Mouse (Mus musculus): ENCODE results near the gene Meiob. TPM values are rescaled to one million over a fixed set of nuclear protein-coding genes. Genes with fewer than 3 reads are reported as not detected.
A peak's percentile ranks its signal among the peaks of the same experiment; 100 is the strongest.

Gene Meiob
- polyA plus RNA-seq, 1 experiment from 2014 or later: 0.06 TPM

- Histone ChIP-seq H3K4me3 (peak overlapping the region; percentile 72), H3K4me1 (peaks cover 32% of the 10 kb centered on the region), H3K9me3 (replicated peaks) (no peaks in the 10 kb centered on the region), H3K27ac (replicated peaks) (peak overlapping the region; percentile 66), H3K36me3 (peaks cover 49% of the 10 kb centered on the region), H3K27me3 (ENCODE audit: low read depth, poor library complexity, severe bottlenecking) (no peaks in the 10 kb centered on the region)
- 26% methylated on average over 22 of the region's 22 CpGs for WGBS
- no peak for DNase-seq (ENCODE audit: low spot score)
Measured at GRCm38 (mm10) chr17:24885356-24886133, 81.5 kb downstream of the Meiob start.

- Histone ChIP-seq H3K4me3 (peak within 1 kb of the TSS; percentile 72), H3K27me3 (ENCODE audit: low read depth, poor library complexity, severe bottlenecking) (no peaks in the 10 kb centered on the region), H3K4me1 (peaks cover 32% of the 10 kb centered on the region), H3K9me3 (replicated peaks) (no peaks in the 10 kb centered on the region), H3K36me3 (peaks cover 56% of the 10 kb centered on the region), H3K27ac (replicated peaks) (peak within 1 kb of the TSS; percentile 81)
- under 1% methylated on average over 69 of the region's 69 CpGs for WGBS
- DNase-seq (ENCODE audit: low spot score): peak; percentile 96
Measured at GRCm38 (mm10) chr17:24886134-24886931, 82.2 kb downstream of the Meiob start, which contains the start of the genes Nubp2 and Spsb3. TSS of gene Nubp2 (minus strand) at chr17:24886349. TSS of gene Spsb3 (plus strand) at chr17:24886643.

DNA sequence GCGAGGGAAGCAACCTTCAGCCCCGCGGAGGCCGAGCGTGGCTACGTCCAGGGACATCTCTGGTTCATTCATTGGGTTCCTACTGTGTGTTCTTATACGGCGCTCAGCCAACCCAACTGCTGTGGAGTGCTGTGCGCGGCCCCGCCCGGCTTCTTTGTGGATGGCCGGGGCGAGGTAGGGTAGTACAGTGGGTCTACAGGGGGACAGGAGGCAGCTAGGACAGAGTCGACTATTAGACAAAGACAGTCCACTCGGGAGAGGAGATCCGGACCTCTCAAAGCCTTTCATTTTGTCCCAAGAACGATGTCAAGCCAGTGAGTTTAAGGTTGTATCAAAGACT, 82.8 kb downstream of the Meiob start:
- H3K27me3 ChIP-seq (ENCODE audit: low read depth, poor library complexity, severe bottlenecking): no peaks in the 10 kb centered on the region
- no peak for DNase-seq (ENCODE audit: low spot score)
- peak overlapping the region; percentile 72 for H3K4me3 ChIP-seq
- peak overlapping the region; percentile 81 for H3K27ac ChIP-seq (replicated peaks)
- no peaks in the 10 kb centered on the region for H3K9me3 ChIP-seq (replicated peaks)
- WGBS: 2% methylated on average over 18 of the region's 18 CpGs
- H3K4me1 ChIP-seq: peaks cover 32% of the 10 kb centered on the region
- H3K36me3 ChIP-seq: peaks cover 62% of the 10 kb centered on the region

DNA sequence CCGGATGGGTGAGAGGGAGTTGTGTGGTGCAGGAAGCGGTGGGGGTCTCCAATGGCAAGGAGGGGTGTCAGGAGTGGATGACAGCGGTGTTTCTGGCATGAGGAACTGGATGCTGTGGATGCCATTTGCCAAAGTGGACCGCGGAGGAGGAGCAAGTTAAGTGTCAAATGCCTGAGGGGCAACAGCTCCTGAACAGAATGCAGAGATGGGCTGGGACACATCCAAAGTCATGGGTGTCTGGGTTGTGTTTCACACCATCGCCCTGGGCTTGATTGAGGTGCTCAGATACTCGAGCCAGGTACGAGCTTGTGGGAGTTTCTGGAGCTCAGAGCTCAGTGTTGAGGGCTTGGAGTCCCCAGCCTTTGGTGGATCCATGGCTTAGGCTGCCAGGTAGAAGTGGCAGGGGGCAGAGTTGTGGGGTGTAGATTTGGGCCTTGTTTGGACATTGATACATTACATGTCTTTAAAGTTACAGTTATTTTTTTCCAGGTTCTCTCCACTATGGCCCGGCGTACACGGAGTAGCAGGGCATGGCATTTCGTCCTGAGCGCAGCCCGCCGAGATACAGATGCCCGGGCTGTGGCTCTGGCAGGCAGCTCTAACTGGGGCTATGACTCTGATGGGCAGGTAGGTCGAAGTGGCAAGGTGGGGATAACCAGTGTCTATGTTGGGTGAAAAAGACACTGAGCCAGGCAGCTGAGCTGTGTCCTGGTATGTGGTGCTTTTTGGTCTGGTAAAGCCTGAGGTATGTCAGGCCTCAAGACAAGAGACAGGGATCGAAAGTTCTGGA, 83.4 kb downstream of the Meiob start:
- H3K27ac ChIP-seq (replicated peaks): peak overlapping the region; percentile 81
- no peaks in the 10 kb centered on the region for H3K27me3 ChIP-seq (ENCODE audit: low read depth, poor library complexity, severe bottlenecking)
- peaks cover 32% of the 10 kb centered on the region for H3K4me1 ChIP-seq
- H3K4me3 ChIP-seq: peak overlapping the region; percentile 72
- DNase-seq (ENCODE audit: low spot score): no peak
- 69% methylated on average over 18 of the region's 18 CpGs for WGBS
- H3K36me3 ChIP-seq: peaks cover 62% of the 10 kb centered on the region
- no peaks in the 10 kb centered on the region for H3K9me3 ChIP-seq (replicated peaks)

DNA sequence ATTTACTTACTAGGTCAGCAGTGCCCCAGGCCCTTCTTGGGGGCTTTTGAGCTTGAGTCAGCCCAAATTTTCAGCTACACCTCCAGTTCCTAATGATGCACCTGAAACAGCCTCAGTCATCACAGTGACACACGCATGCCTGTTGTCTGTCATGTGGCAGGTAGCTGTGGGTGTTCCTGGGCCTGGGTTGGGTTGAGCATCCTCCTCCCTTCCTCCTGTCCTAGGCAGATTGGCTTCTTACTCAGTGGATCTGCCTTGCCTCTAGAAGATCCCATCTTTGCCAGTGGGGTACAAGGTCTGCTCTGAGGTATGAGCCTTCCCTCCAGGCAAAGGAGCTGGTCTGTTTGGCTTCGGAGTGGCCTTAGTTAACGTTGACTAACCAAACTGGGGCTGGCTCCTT, 84.8 kb downstream of the Meiob start:
- no peaks in the 10 kb centered on the region for H3K9me3 ChIP-seq (replicated peaks)
- WGBS: 95% methylated on average over 3 of the region's 3 CpGs

More for the DNA sequence above, 84.8 kb downstream of the Meiob start:
- no peak for DNase-seq (ENCODE audit: low spot score)
- H3K27ac ChIP-seq (replicated peaks): no peak overlapping the region
- no peaks in the 10 kb centered on the region for H3K27me3 ChIP-seq (ENCODE audit: low read depth, poor library complexity, severe bottlenecking)
- peaks cover 37% of the 10 kb centered on the region for H3K4me1 ChIP-seq
- H3K36me3 ChIP-seq: peaks cover 62% of the 10 kb centered on the region
- H3K4me3 ChIP-seq: no peak overlapping the region

Other genes with a start within 250 kb of the Meiob start
- gene Tsc2, start 171.7 kb upstream of the Meiob start, polyA plus RNA-seq (2016; fragmentation: Nextera tagmentation; extraction: Ambion mirVana): 62.7 and 79.2 TPM in 2 replicates
- gene Nthl1, start 171.6 kb upstream of the Meiob start, polyA plus RNA-seq (2016; fragmentation: Nextera tagmentation; extraction: Ambion mirVana): 25.2 and 25.3 TPM in 2 replicates
- 30.2 and 33.2 TPM in 2 replicates for gene Slc9a3r2, start 154.0 kb upstream of the Meiob start, polyA plus RNA-seq (2016; fragmentation: Nextera tagmentation; extraction: Ambion mirVana)
- gene Npw, start 145.8 kb upstream of the Meiob start, polyA plus RNA-seq (2016; fragmentation: Nextera tagmentation; extraction: Ambion mirVana): not detected in 2 replicates
- 21.7 and 24.3 TPM in 2 replicates for gene Zfp598, start 134.6 kb upstream of the Meiob start, polyA plus RNA-seq (2016; fragmentation: Nextera tagmentation; extraction: Ambion mirVana)
- 10.3 and 16.1 TPM in 2 replicates for gene Syngr3, start 114.3 kb upstream of the Meiob start, polyA plus RNA-seq (2016; fragmentation: Nextera tagmentation; extraction: Ambion mirVana)
- 52.3 and 58.5 TPM in 2 replicates for gene Gfer, start 108.1 kb upstream of the Meiob start, polyA plus RNA-seq (2016; fragmentation: Nextera tagmentation; extraction: Ambion mirVana)
- 1.0 and 1.5 TPM in 2 replicates for gene Noxo1, start 108.1 kb upstream of the Meiob start, polyA plus RNA-seq (2016; fragmentation: Nextera tagmentation; extraction: Ambion mirVana)
- gene Tbl3, start 96.6 kb upstream of the Meiob start, polyA plus RNA-seq (2016; fragmentation: Nextera tagmentation; extraction: Ambion mirVana): 141 and 144 TPM in 2 replicates
- gene Rnf151, start 86.2 kb upstream of the Meiob start, polyA plus RNA-seq (2016; fragmentation: Nextera tagmentation; extraction: Ambion mirVana): 0.26 and 0.51 TPM in 2 replicates
- 1,457 and 1,841 TPM in 2 replicates for gene Rps2, start 86.2 kb upstream of the Meiob start, polyA plus RNA-seq (2016; fragmentation: Nextera tagmentation; extraction: Ambion mirVana)
- 206 and 214 TPM in 2 replicates for gene Ndufb10, start 79.8 kb upstream of the Meiob start, polyA plus RNA-seq (2016; fragmentation: Nextera tagmentation; extraction: Ambion mirVana)
- gene Rpl3l, start 76.5 kb upstream of the Meiob start, polyA plus RNA-seq (2016; fragmentation: Nextera tagmentation; extraction: Ambion mirVana): not detected in 2 replicates
- 19.2 and 20.5 TPM in 2 replicates for gene Msrb1, start 67.6 kb upstream of the Meiob start, polyA plus RNA-seq (2016; fragmentation: Nextera tagmentation; extraction: Ambion mirVana)
- gene Hs3st6, start 51.3 kb upstream of the Meiob start, polyA plus RNA-seq (2016; fragmentation: Nextera tagmentation; extraction: Ambion mirVana): 0.43 and 0.51 TPM in 2 replicates
- 28.5 and 29.3 TPM in 2 replicates for gene Hagh, start 35.9 kb downstream of the Meiob start, polyA plus RNA-seq (2016; fragmentation: Nextera tagmentation; extraction: Ambion mirVana)
- 18.4 and 19.6 TPM in 2 replicates for gene Fahd1, start 46.1 kb downstream of the Meiob start, polyA plus RNA-seq (2016; fragmentation: Nextera tagmentation; extraction: Ambion mirVana)
- gene Igfals, start 61.7 kb downstream of the Meiob start, polyA plus RNA-seq (2016; fragmentation: Nextera tagmentation; extraction: Ambion mirVana): 0.31 TPM in 1 of 2 replicates, not detected in the other
- gene Nubp2, start 82.1 kb downstream of the Meiob start, polyA plus RNA-seq (2016; fragmentation: Nextera tagmentation; extraction: Ambion mirVana): 85.5 and 87.0 TPM in 2 replicates
- 46.6 and 50.4 TPM in 2 replicates for gene Spsb3, start 82.4 kb downstream of the Meiob start, polyA plus RNA-seq (2016; fragmentation: Nextera tagmentation; extraction: Ambion mirVana)
- 28.9 and 33.9 TPM in 2 replicates for gene Eme2, start 90.8 kb downstream of the Meiob start, polyA plus RNA-seq (2016; fragmentation: Nextera tagmentation; extraction: Ambion mirVana)
- 94.7 and 98.1 TPM in 2 replicates for gene Mrps34, start 90.8 kb downstream of the Meiob start, polyA plus RNA-seq (2016; fragmentation: Nextera tagmentation; extraction: Ambion mirVana)
- gene Nme3, start 92.2 kb downstream of the Meiob start, polyA plus RNA-seq (2016; fragmentation: Nextera tagmentation; extraction: Ambion mirVana): 46.2 and 47.0 TPM in 2 replicates
- gene Mapk8ip3, start 132.7 kb downstream of the Meiob start, polyA plus RNA-seq (2016; fragmentation: Nextera tagmentation; extraction: Ambion mirVana): 40.1 and 53.9 TPM in 2 replicates
- gene Jpt2, start 156.4 kb downstream of the Meiob start, polyA plus RNA-seq (2016; fragmentation: Nextera tagmentation; extraction: Ambion mirVana): 442 and 466 TPM in 2 replicates
- gene Cramp1l, start 211.5 kb downstream of the Meiob start, polyA plus RNA-seq (2016; fragmentation: Nextera tagmentation; extraction: Ambion mirVana): 6.8 and 8.5 TPM in 2 replicates
- 27.0 and 34.9 TPM in 2 replicates for gene Ift140, start 211.8 kb downstream of the Meiob start, polyA plus RNA-seq (2016; fragmentation: Nextera tagmentation; extraction: Ambion mirVana)